Mouse (Mus musculus): Measurements from ENCODE around the gene Npcd. TPM values are rescaled to one million over a fixed set of nuclear protein-coding genes. Genes with fewer than 3 reads are reported as not detected.
"Not testable (repeated sequence)": the region's sequence is repeated elsewhere in the genome, so short reads cannot be mapped to it uniquely, and the experiment has no call there.

The Npcd gene
- total and polyA plus RNA-seq, 3 experiments = 0.29 to 0.31 (median 0.30) TPM

DNA sequence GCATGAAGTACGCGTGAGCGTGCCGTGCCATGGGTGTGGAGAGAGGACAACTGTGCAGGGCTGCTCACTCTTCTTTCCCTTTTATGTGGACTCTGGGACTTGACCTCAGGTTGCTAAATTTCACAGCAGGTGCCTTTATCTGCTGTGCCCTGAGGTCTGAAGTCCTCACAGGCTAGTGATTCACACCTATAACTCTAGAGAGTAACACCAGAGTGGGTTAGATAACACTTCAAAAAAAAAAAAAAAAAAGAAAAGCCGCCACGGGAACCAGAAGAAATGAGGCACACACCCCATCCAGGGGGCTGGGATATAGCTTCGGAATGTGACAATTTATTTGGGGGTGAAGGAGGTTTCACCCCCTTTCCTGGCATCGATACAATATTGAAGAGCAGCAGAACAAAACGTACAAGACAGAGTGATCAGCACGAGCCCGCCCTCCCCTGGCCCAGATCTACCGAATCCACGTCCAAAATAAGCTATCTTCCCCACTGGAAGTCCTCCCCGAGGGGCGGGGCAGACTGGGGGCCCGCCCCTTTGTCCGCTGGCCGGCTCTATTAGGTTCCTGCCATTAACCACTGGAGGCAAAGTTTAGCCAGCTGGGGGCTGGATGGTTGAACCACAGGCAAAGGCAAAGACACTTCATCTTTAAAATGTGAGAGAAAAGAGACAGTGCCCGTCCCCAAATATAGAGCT, 10.3 kb downstream of the Npcd start:
- Histone ChIP-seq H3K4me3 (no peak overlapping the region), H3K4me1 (ENCODE audit: control insufficient read depth, insufficient read depth, low read length) (no peaks in the 10 kb centered on the region), H3K79me2 (replicated peaks; ENCODE audit: control insufficient read depth, insufficient read depth, low read length) (no peaks in the 10 kb centered on the region), H3K36me3 (ENCODE audit: control insufficient read depth, insufficient read depth, low read length) (no peaks in the 10 kb centered on the region), H3K27ac (no peak overlapping the region), H3K9ac (ENCODE audit: low read depth, low read length) (no peak overlapping the region), H3K27me3 (ENCODE audit: control insufficient read depth, insufficient read depth, low read length) (no peaks in the 10 kb centered on the region)
- 54% methylated on average over 19 of the region's 19 CpGs for WGBS
- peak; percentile 77 to 78 for DNase-seq
- TF ChIP-seq CTCF (IDR thresholded peaks at IDR 0.05) (peak; percentile 21), EP300 (IDR thresholded peaks at IDR 0.05; ENCODE audit: insufficient read depth, low read depth, low read length) (no peak)
- intact Hi-C loops (cut with DNase I) = no loop called here

- TF ChIP-seq EP300 (IDR thresholded peaks at IDR 0.05; ENCODE audit: insufficient read depth, low read depth, low read length) = no peak
- no peaks in the 10 kb centered on the region for H3K4me1 ChIP-seq (ENCODE audit: control insufficient read depth, insufficient read depth, low read length)
- no peaks in the 10 kb centered on the region for H3K27me3 ChIP-seq (ENCODE audit: control insufficient read depth, insufficient read depth, low read length)
- H3K36me3 ChIP-seq (ENCODE audit: control insufficient read depth, insufficient read depth, low read length) = no peaks in the 10 kb centered on the region
- intact Hi-C loops (cut with DNase I) = no loop called here
- H3K4me3 ChIP-seq = no peak overlapping the region
- no peak overlapping the region for H3K27ac ChIP-seq
- no peaks in the 10 kb centered on the region for H3K79me2 ChIP-seq (replicated peaks; ENCODE audit: control insufficient read depth, insufficient read depth, low read length)
- whole genome bisulfite sequencing = 57% methylated on average over 13 of the region's 13 CpGs
- DNase-seq = no peak
- no peak overlapping the region for H3K9ac ChIP-seq (ENCODE audit: low read depth, low read length)
Observed at GRCm38 (mm10) chr15:79822265-79823199, 11.5 kb downstream of the Npcd start.

GRCm38 (mm10) chr15:79818325-79818724, 15.7 kb downstream of the Npcd start:
- intact Hi-C loops (cut with DNase I) = no loop called here
- Histone ChIP-seq H3K27ac (no peak overlapping the region), H3K4me3 (no peak overlapping the region), H3K79me2 (replicated peaks; ENCODE audit: control insufficient read depth, insufficient read depth, low read length) (no peaks in the 10 kb centered on the region), H3K36me3 (ENCODE audit: control insufficient read depth, insufficient read depth, low read length) (no peaks in the 10 kb centered on the region), H3K27me3 (ENCODE audit: control insufficient read depth, insufficient read depth, low read length) (no peaks in the 10 kb centered on the region), H3K4me1 (ENCODE audit: control insufficient read depth, insufficient read depth, low read length) (no peaks in the 10 kb centered on the region), H3K9ac (ENCODE audit: low read depth, low read length) (no peak overlapping the region)
- DNase-seq = no peak
- TF ChIP-seq CTCF (IDR thresholded peaks at IDR 0.05) = peak; percentile 40
- TF ChIP-seq POLR2A (IDR thresholded peaks at IDR 0.05; ENCODE audit: insufficient read depth, low read depth, low read length) = no peak
- TF ChIP-seq EP300 (IDR thresholded peaks at IDR 0.05; ENCODE audit: insufficient read depth, low read depth, low read length) = no peak
- WGBS = 79% methylated on average over 4 of the region's 4 CpGs

DNA sequence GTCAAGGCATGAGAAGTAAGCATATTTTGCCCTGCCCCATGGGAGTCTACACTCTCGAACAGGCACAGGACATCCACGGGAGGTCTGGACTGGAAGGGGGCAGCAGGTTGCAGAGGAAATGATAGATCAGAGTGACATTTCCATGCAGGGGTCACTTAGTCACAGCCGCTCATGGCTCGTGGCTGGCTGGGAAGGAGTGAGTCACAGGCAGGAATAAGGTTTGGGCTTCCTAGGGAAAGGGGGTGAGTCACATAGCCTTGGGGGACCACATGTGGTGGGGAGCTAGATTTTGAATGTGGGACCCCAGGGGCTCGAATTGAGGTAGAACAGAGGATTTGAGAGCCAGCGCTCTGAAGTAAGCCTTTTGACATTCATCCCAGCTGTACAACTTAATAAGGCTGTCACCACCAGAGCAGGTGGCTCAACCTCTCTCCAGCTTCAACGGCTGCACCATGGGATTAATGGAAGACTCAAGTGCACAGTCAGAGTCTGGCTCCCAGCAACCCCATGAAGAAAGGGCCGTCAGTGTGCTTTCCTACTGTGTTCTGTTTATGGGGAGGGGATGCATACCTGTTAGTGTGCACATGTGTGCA, 20.3 kb downstream of the Npcd start:
- 34% methylated on average over 8 of the region's 8 CpGs for whole genome bisulfite sequencing
- no peak overlapping the region for H3K4me3 ChIP-seq

GRCm38 (mm10) chr15:79812840-79813239, 21.2 kb downstream of the Npcd start:
- WGBS = 80% methylated on average over 2 of the region's 2 CpGs
- DNase-seq; H3K4me1 ChIP-seq (ENCODE audit: control insufficient read depth, insufficient read depth, low read length); H3K27ac ChIP-seq; intact Hi-C loops (cut with DNase I); H3K4me3 ChIP-seq; H3K27me3 ChIP-seq (ENCODE audit: control insufficient read depth, insufficient read depth, low read length); H3K9ac ChIP-seq (ENCODE audit: low read depth, low read length); H3K79me2 ChIP-seq (replicated peaks; ENCODE audit: control insufficient read depth, insufficient read depth, low read length); H3K36me3 ChIP-seq (ENCODE audit: control insufficient read depth, insufficient read depth, low read length): not testable (repeated sequence)

More for the DNA sequence above, 20.3 kb downstream of the Npcd start:
- no peaks in the 10 kb centered on the region for H3K36me3 ChIP-seq (ENCODE audit: control insufficient read depth, insufficient read depth, low read length)
- H3K9ac ChIP-seq (ENCODE audit: low read depth, low read length) = no peak overlapping the region
- DNase-seq = no peak
- no peak for TF ChIP-seq POLR2A (IDR thresholded peaks at IDR 0.05; ENCODE audit: insufficient read depth, low read depth, low read length)
- TF ChIP-seq CTCF (IDR thresholded peaks at IDR 0.05) = no peak
- TF ChIP-seq EP300 (IDR thresholded peaks at IDR 0.05; ENCODE audit: insufficient read depth, low read depth, low read length) = no peak
- no peaks in the 10 kb centered on the region for H3K4me1 ChIP-seq (ENCODE audit: control insufficient read depth, insufficient read depth, low read length)
- intact Hi-C loops (cut with DNase I) = no loop called here
- no peak overlapping the region for H3K27ac ChIP-seq
- H3K27me3 ChIP-seq (ENCODE audit: control insufficient read depth, insufficient read depth, low read length) = no peaks in the 10 kb centered on the region
- no peaks in the 10 kb centered on the region for H3K79me2 ChIP-seq (replicated peaks; ENCODE audit: control insufficient read depth, insufficient read depth, low read length)

DNA sequence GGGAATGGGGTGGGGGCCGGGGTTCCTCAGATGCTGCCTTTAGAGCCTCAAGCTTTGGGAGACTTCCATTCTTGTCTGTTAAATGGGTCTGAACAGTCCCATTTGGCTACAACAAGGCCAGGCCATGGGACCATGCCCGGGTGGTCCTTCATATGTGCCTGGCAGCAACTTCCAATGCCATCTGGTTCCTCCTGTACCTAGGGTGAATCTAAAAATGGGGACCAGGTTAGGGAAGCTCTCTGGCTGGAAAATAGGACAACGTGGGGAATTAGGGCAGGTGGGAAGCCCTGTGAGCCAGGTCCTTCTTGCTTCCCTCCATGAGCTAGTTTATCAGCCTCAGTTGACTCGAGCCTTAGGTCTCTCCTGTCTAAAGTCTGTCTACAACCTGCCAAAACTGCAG, 23.0 kb downstream of the Npcd start:
- Histone ChIP-seq H3K9ac (ENCODE audit: low read depth, low read length) (no peak overlapping the region), H3K27me3 (ENCODE audit: control insufficient read depth, insufficient read depth, low read length) (no peaks in the 10 kb centered on the region), H3K36me3 (ENCODE audit: control insufficient read depth, insufficient read depth, low read length) (no peaks in the 10 kb centered on the region), H3K4me3 (no peak overlapping the region), H3K27ac (no peak overlapping the region), H3K4me1 (ENCODE audit: control insufficient read depth, insufficient read depth, low read length) (no peaks in the 10 kb centered on the region), H3K79me2 (replicated peaks; ENCODE audit: control insufficient read depth, insufficient read depth, low read length) (no peaks in the 10 kb centered on the region)
- intact Hi-C loops (cut with DNase I) = no loop called here
- 68% methylated on average over 4 of the region's 4 CpGs for WGBS
- TF ChIP-seq EP300 (IDR thresholded peaks at IDR 0.05; ENCODE audit: insufficient read depth, low read depth, low read length) = no peak
- no peak for TF ChIP-seq POLR2A (IDR thresholded peaks at IDR 0.05; ENCODE audit: insufficient read depth, low read depth, low read length)
- TF ChIP-seq CTCF (IDR thresholded peaks at IDR 0.05) = no peak
- no peak for DNase-seq

All from heart, adult 2 months (tissue).